Mouse (Mus musculus) forebrain, embryonic 12.5 days (tissue): ENCODE measurements around the gene Ubc. TPM values are rescaled to one million over a fixed set of nuclear protein-coding genes. Genes with fewer than 3 reads are reported as not detected.

Experiments
- ATAC-seq: fragments of 200-750 bp; cut with Nextera tagmentation; 2 replicates; pipeline ENCODE4 v1.8.0; 2017; ENCODE audit warnings: moderate TSS enrichment; ENCODE audit not compliant: low FRiP score
- H3K27ac ChIP-seq: fragments of 300-500 bp; sonication (generic); 2 replicates; pipeline ENCODE4 v1.5.1; 2016; ENCODE audit warnings: mild to moderate bottlenecking
- H3K27me3 ChIP-seq: fragments of 300-500 bp; sonication (generic); 2 replicates; pipeline ENCODE4 v1.6.1; 2016; ENCODE audit warnings: mild to moderate bottlenecking
- H3K36me3 ChIP-seq: fragments of 300-500 bp; sonication (generic); replicated peaks from 2 replicates; pipeline ENCODE4 v1.6.1; 2016; ENCODE audit warnings: mild to moderate bottlenecking
- H3K4me1 ChIP-seq: fragments of 300-500 bp; sonication (generic); 2 replicates; pipeline ENCODE4 v1.6.1; 2016
- H3K4me2 ChIP-seq: fragments of 300-500 bp; sonication (generic); 2 replicates; pipeline ENCODE4 v1.6.1; 2016; ENCODE audit warnings: mild to moderate bottlenecking, moderate library complexity
- H3K4me3 ChIP-seq: fragments of 300-500 bp; sonication (generic); replicated peaks from 2 replicates; pipeline ENCODE4 v1.5.1; 2016; ENCODE audit warnings: mild to moderate bottlenecking
- H3K9ac ChIP-seq: fragments of 300-500 bp; sonication (generic); 2 replicates; pipeline ENCODE4 v1.6.1; 2016; ENCODE audit warnings: mild to moderate bottlenecking
- H3K9me3 ChIP-seq: fragments of 300-500 bp; sonication (generic); 2 replicates; pipeline ENCODE4 v1.6.1; 2016
- WGBS: fragments of 180-500 bp; shearing (Covaris S2); methylation state at CpG from one replicate; pipeline ENCODE4 v1.1.7; 2016; 5-methylcytosine and 5-hydroxymethylcytosine counted together
- polyA plus RNA-seq: library from polyadenylated mRNA; unstranded; fragments of >200 nt; fragmentation: Nextera tagmentation; extraction: Ambion mirVana; gene quantifications from 2 replicates; pipeline ENCODE4 v1.2.1, GENCODE M21; 2016

Gene Ubc
- polyA plus RNA-seq, 1 experiment from 2014 or later, result 1,114 TPM

GRCm38 (mm10) chr5:125368568-125368967, 21.4 kb downstream of the Ubc start:
- Histone ChIP-seq H3K4me2 (no peak overlapping the region), H3K36me3 (no peaks in the 10 kb centered on the region), H3K4me3 (no peak overlapping the region), H3K27me3 (no peaks in the 10 kb centered on the region), H3K9me3 (peaks cover 7% of the 10 kb centered on the region; the same call in 1 of the 2 replicates), H3K9ac (no peak overlapping the region), H3K27ac (no peak overlapping the region), H3K4me1 (no peaks in the 10 kb centered on the region)
- WGBS, result 4% methylated on average over 4 of the region's 4 CpGs
- ATAC-seq, result no peak

- H3K27ac ChIP-seq, result no peak overlapping the region
- WGBS, result 71% methylated on average over 5 of the region's 5 CpGs
- ATAC-seq, result no peak
- H3K9ac ChIP-seq, result no peak overlapping the region
- H3K36me3 ChIP-seq, result no peaks in the 10 kb centered on the region
- no peak overlapping the region for H3K4me2 ChIP-seq
- H3K4me1 ChIP-seq, result no peaks in the 10 kb centered on the region
- peaks cover 7% of the 10 kb centered on the region; the same call in 1 of the 2 replicates for H3K9me3 ChIP-seq
- H3K4me3 ChIP-seq, result no peak overlapping the region
- H3K27me3 ChIP-seq, result no peaks in the 10 kb centered on the region
Observed at GRCm38 (mm10) chr5:125368156-125368555, 21.8 kb downstream of the Ubc start.

DNA sequence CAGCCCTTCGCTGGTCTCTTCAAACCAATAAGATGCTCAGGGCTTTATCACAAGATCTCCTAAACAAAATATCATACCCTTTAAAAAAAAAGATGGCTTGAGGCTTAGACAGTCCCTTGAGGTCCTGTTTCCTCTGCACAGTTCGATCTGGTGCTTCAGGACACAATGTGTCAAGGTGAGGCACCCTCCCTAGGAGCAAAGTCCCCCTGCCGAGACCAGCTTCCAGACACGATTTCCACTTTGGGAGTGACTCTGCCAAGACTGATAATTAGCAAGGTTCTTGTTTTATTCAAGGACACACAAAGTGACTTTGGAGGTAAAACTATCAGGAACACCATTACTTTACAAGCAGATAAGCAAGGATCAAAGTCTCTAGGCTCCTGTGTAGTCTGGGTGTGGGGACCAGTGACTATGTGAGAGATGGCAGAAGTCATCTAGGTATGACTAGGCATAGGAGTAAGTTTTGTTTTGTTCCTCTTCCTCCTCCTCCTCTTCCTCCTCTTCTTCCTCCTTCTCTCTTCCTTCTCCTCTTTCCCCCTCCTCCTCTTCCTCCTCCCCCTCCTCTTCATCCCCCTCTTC, 25.1 kb downstream of the Ubc start:
- Histone ChIP-seq H3K4me3 (no peak overlapping the region), H3K27me3 (no peaks in the 10 kb centered on the region), H3K36me3 (no peaks in the 10 kb centered on the region), H3K4me2 (no peak overlapping the region), H3K27ac (no peak overlapping the region), H3K9me3 (peaks cover 7% of the 10 kb centered on the region; the same call in 1 of the 2 replicates), H3K9ac (no peak overlapping the region), H3K4me1 (no peaks in the 10 kb centered on the region)
- ATAC-seq, result no peak
- 78% methylated on average over 4 of the region's 4 CpGs for WGBS

GRCm38 (mm10) chr5:125363894-125364293, 26.1 kb downstream of the Ubc start:
- WGBS, result 88% methylated on average over 7 of the region's 7 CpGs
- no peaks in the 10 kb centered on the region for H3K4me1 ChIP-seq
- H3K27ac ChIP-seq, result no peak overlapping the region
- H3K27me3 ChIP-seq, result no peaks in the 10 kb centered on the region
- H3K36me3 ChIP-seq, result no peaks in the 10 kb centered on the region
- no peak for ATAC-seq
- no peak overlapping the region for H3K9ac ChIP-seq
- no peak overlapping the region for H3K4me3 ChIP-seq
- peaks cover 7% of the 10 kb centered on the region; the same call in 1 of the 2 replicates for H3K9me3 ChIP-seq
- no peak overlapping the region for H3K4me2 ChIP-seq

GRCm38 (mm10) chr5:125360981-125361510, 29.0 kb downstream of the Ubc start:
- Histone ChIP-seq H3K36me3 (no peaks in the 10 kb centered on the region), H3K9me3 (peaks cover 7% of the 10 kb centered on the region; the same call in 1 of the 2 replicates), H3K4me3 (no peak overlapping the region), H3K27me3 (no peaks in the 10 kb centered on the region), H3K27ac (no peak overlapping the region), H3K4me2 (no peak overlapping the region), H3K4me1 (no peaks in the 10 kb centered on the region), H3K9ac (no peak overlapping the region)
- ATAC-seq, result no peak
- WGBS, result 67% methylated on average over 16 of the region's 16 CpGs

GRCm38 (mm10) chr5:125360566-125360965, 29.4 kb downstream of the Ubc start:
- H3K4me2 ChIP-seq, result no peak overlapping the region
- H3K27me3 ChIP-seq, result no peaks in the 10 kb centered on the region
- no peak for ATAC-seq
- no peak overlapping the region for H3K27ac ChIP-seq
- H3K4me1 ChIP-seq, result no peaks in the 10 kb centered on the region
- peaks cover 7% of the 10 kb centered on the region; the same call in 1 of the 2 replicates for H3K9me3 ChIP-seq
- no peak overlapping the region for H3K4me3 ChIP-seq
- 57% methylated on average over 9 of the region's 9 CpGs for WGBS
- no peaks in the 10 kb centered on the region for H3K36me3 ChIP-seq
- H3K9ac ChIP-seq, result no peak overlapping the region

DNA sequence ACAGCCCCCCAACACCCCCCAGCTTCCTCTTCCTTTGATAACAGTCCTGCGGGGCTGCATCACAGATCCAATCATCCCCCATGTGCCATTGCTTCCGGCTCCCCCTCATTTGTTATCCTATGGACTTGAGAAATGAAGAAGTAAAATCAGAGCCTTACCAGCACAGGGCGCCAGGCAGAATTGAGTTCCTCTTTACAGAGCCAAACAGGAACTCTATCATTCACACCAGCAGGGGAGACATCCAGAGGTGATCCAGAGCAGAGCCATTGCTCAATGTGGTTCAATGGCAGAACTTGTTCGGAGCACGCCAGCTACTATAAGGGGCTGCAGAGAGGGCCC, 31.8 kb downstream of the Ubc start:
- 89% methylated on average over 5 of the region's 5 CpGs for WGBS
- H3K27me3 ChIP-seq, result no peaks in the 10 kb centered on the region
- H3K9me3 ChIP-seq, result no peaks in the 10 kb centered on the region
- no peaks in the 10 kb centered on the region for H3K36me3 ChIP-seq
- no peak overlapping the region for H3K4me2 ChIP-seq
- no peak overlapping the region for H3K27ac ChIP-seq
- ATAC-seq, result no peak
- H3K4me1 ChIP-seq, result peaks cover 4% of the 10 kb centered on the region; the same call in 1 of the 2 replicates
- no peak overlapping the region for H3K4me3 ChIP-seq
- no peak overlapping the region for H3K9ac ChIP-seq

DNA sequence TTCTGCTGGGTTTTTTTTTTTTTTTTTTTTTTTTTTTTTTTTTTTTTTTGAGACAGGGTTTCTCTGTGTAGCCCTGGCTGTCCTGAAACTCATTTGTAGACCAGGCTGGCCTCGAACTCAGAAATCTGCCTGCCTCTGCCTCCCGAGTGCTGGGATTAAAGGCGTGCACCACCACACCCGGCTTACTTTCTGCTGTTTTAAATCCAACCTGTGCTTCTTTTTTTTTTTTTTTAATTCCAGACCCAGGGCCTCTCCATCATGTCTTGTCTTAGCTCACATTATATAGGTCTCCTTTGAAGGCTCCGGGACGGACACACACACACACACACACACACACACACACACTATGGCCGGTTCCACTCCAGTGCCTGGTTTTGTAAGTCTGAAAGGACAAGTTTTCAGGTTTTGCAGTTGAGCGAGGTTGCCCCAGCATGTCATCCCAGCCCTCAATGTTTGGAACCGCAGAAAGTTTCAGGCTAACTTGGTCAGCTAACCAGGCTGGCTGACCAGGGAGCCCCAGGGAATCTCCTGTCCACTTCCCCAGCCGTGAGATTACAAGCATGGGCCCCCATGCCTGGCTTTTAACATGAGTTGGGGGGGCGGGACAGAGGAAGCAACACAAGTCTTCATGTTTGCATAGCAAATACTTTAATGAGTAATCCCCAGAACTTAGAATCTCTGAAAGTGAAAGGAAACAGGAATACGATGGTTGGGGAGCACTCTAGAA, 32.3 kb downstream of the Ubc start:
- H3K27ac ChIP-seq, result no peak overlapping the region

GRCm38 (mm10) chr5:125355650-125356049, 34.4 kb downstream of the Ubc start:
- no peak for ATAC-seq
- no peak overlapping the region for H3K4me3 ChIP-seq
- 0 out of 2 replicates have a peak, but pooled peaks cover 3% of the 10 kb centered on the region for H3K27me3 ChIP-seq
- no peaks in the 10 kb centered on the region for H3K9me3 ChIP-seq
- no peak overlapping the region for H3K4me2 ChIP-seq
- no peaks in the 10 kb centered on the region for H3K36me3 ChIP-seq
- 66% methylated on average over 7 of the region's 7 CpGs for WGBS
- no peak overlapping the region for H3K9ac ChIP-seq
- no peak overlapping the region for H3K27ac ChIP-seq
- H3K4me1 ChIP-seq, result peaks cover 4% of the 10 kb centered on the region; the same call in 1 of the 2 replicates

More for the DNA sequence above, 32.3 kb downstream of the Ubc start:
- H3K36me3 ChIP-seq, result no peaks in the 10 kb centered on the region
- peaks cover 4% of the 10 kb centered on the region; the same call in 1 of the 2 replicates for H3K4me1 ChIP-seq
- ATAC-seq, result no peak
- WGBS, result 82% methylated on average over 12 of the region's 12 CpGs
- no peaks in the 10 kb centered on the region for H3K27me3 ChIP-seq
- no peak overlapping the region for H3K9ac ChIP-seq
- no peak overlapping the region for H3K4me2 ChIP-seq
- no peak overlapping the region for H3K4me3 ChIP-seq
- no peaks in the 10 kb centered on the region for H3K9me3 ChIP-seq

DNA sequence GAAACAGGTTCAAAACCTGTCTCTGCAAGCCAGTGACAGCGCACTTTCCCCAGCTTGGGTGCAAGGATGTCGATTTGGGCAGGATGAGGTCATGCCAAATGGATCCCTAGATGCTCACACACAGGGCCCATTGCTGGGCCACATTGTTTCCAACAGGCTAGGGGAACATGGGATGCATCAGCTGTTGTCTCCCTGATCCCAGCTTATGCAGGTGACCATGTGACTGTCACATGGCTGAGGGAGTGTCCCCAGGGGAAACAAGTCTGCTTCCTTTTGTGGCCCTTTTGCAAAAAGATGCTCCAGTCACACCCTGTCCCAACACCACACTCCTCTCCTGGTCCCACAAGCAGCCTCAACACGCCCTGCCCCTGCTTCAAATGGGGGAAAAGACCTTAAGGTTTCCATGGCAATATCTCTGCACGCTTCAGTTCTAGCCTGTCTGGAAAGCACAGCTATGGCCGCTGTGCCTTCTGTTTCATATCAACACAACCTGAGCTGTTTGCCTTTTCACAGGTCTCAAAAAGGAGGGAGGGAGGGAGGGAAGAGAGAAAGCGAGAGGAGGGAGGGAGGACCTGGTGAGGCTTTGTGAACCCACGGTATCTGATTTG, 35.0 kb downstream of the Ubc start:
- ATAC-seq, result no peak
- Histone ChIP-seq H3K27ac (no peak overlapping the region), H3K4me1 (peaks cover 4% of the 10 kb centered on the region; the same call in 1 of the 2 replicates), H3K9me3 (no peaks in the 10 kb centered on the region), H3K9ac (no peak overlapping the region), H3K4me2 (no peak overlapping the region), H3K27me3 (0 out of 2 replicates have a peak, but pooled peaks cover 3% of the 10 kb centered on the region), H3K36me3 (no peaks in the 10 kb centered on the region), H3K4me3 (no peak overlapping the region)
- 58% methylated on average over 7 of the region's 7 CpGs for WGBS

GRCm38 (mm10) chr5:125352781-125353294, 37.2 kb downstream of the Ubc start:
- no peak overlapping the region for H3K4me3 ChIP-seq
- 0 out of 2 replicates have a peak, but pooled peaks cover 3% of the 10 kb centered on the region for H3K27me3 ChIP-seq
- peaks cover 4% of the 10 kb centered on the region; the same call in 1 of the 2 replicates for H3K4me1 ChIP-seq
- no peak overlapping the region for H3K9ac ChIP-seq
- no peaks in the 10 kb centered on the region for H3K9me3 ChIP-seq
- H3K27ac ChIP-seq, result no peak overlapping the region
- H3K4me2 ChIP-seq, result no peak overlapping the region
- 97% methylated on average over 5 of the region's 5 CpGs for WGBS
- no peaks in the 10 kb centered on the region for H3K36me3 ChIP-seq
- ATAC-seq, result no peak

- Histone ChIP-seq H3K4me3 (no peak overlapping the region), H3K9me3 (no peaks in the 10 kb centered on the region), H3K36me3 (no peaks in the 10 kb centered on the region), H3K27me3 (0 out of 2 replicates have a peak, but pooled peaks cover 3% of the 10 kb centered on the region), H3K4me2 (no peak overlapping the region), H3K9ac (no peak overlapping the region), H3K27ac (no peak overlapping the region), H3K4me1 (peaks cover 4% of the 10 kb centered on the region; the same call in 1 of the 2 replicates)
- ATAC-seq, result no peak
- WGBS, result 99% methylated on average over 5 of the region's 5 CpGs
Observed at GRCm38 (mm10) chr5:125351939-125352338, 38.1 kb downstream of the Ubc start.
